Mouse (Mus musculus): Measurements from ENCODE around the gene Nelfb. TPM values are rescaled to one million over a fixed set of nuclear protein-coding genes. Genes with fewer than 3 reads are reported as not detected.

The Nelfb gene
- polyA plus RNA-seq, 1 experiment from 2014 or later = 79.1 TPM

GRCm38 (mm10) chr2:25214444-25214843 lies 3.2 kb upstream of the Nelfb start, which contains the start of gene Stpg3:
Gene Stpg3, minus strand, starts transcription at chr2:25214637.
- Histone ChIP-seq H3K9ac (ENCODE audit: low read length) (no peak within 1 kb of the TSS), H3K9me3 (replicated peaks; ENCODE audit: control insufficient read depth, low read length) (no peaks in the 10 kb centered on the region), H3K27ac (ENCODE audit: low read length) (no peak within 1 kb of the TSS), H3K27me3 (ENCODE audit: control insufficient read depth, insufficient read depth, low read length) (no peaks in the 10 kb centered on the region), H3K4me1 (ENCODE audit: control insufficient read depth, insufficient read depth, low read length) (peaks cover 10% of the 10 kb centered on the region), H3K4me3 (ENCODE audit: low read length) (no peak within 1 kb of the TSS), H3K36me3 (ENCODE audit: control insufficient read depth, insufficient read depth) (no peaks in the 10 kb centered on the region), H3K4me2 (ENCODE audit: low read depth, low read length) (no peak within 1 kb of the TSS)
- WGBS = 72% methylated on average over 3 of the region's 3 CpGs
- ATAC-seq (replicated peaks; ENCODE audit: extremely low read depth, insufficient read depth, low FRiP score) = no peak

GRCm38 (mm10) chr2:25213266-25213865 lies 2.1 kb upstream of the Nelfb start:
- H3K27me3 ChIP-seq (ENCODE audit: control insufficient read depth, insufficient read depth, low read length) = no peaks in the 10 kb centered on the region
- no peaks in the 10 kb centered on the region for H3K36me3 ChIP-seq (ENCODE audit: control insufficient read depth, insufficient read depth)
- peaks cover 10% of the 10 kb centered on the region for H3K4me1 ChIP-seq (ENCODE audit: control insufficient read depth, insufficient read depth, low read length)
- no peak overlapping the region for H3K4me3 ChIP-seq (ENCODE audit: low read length)
- H3K9ac ChIP-seq (ENCODE audit: low read length) = no peak overlapping the region
- no peak overlapping the region for H3K27ac ChIP-seq (ENCODE audit: low read length)
- no peak overlapping the region for H3K4me2 ChIP-seq (ENCODE audit: low read depth, low read length)
- no peaks in the 10 kb centered on the region for H3K9me3 ChIP-seq (replicated peaks; ENCODE audit: control insufficient read depth, low read length)
- no peak for ATAC-seq (replicated peaks; ENCODE audit: extremely low read depth, insufficient read depth, low FRiP score)
- WGBS = 63% methylated on average over 23 of the region's 23 CpGs

DNA sequence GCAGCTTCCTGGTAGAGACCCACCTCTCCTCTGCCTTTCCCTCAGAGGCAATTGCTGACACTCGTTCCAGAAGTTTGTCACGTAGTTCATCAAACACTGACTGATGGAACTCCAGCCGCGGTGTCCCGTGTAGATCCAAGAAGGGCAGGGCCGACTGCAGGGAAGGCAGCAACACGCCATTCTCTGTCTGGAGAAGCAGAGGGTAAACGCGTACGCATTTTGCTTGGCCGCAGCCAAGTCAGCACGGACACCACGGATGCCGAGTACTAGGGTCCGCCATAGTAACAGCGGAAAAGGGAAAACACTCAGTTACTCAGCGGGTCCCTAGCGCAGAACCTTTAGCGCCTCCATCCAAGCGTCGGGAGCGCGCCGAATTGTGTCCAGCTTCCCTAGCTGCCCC lies 603 bp downstream of the Nelfb start:
- H3K27me3 ChIP-seq (ENCODE audit: control insufficient read depth, insufficient read depth, low read length) = no peaks in the 10 kb centered on the region
- no peak for ATAC-seq (replicated peaks; ENCODE audit: extremely low read depth, insufficient read depth, low FRiP score)
- H3K4me3 ChIP-seq (ENCODE audit: low read length) = peak overlapping the region; percentile 94
- 1% methylated on average over 24 of the region's 24 CpGs for WGBS
- peak overlapping the region; percentile 96 for H3K4me2 ChIP-seq (ENCODE audit: low read depth, low read length)
- H3K9ac ChIP-seq (ENCODE audit: low read length) = peak overlapping the region; percentile 94
- H3K4me1 ChIP-seq (ENCODE audit: control insufficient read depth, insufficient read depth, low read length) = peaks cover 10% of the 10 kb centered on the region
- no peaks in the 10 kb centered on the region for H3K9me3 ChIP-seq (replicated peaks; ENCODE audit: control insufficient read depth, low read length)
- H3K36me3 ChIP-seq (ENCODE audit: control insufficient read depth, insufficient read depth) = peaks cover 7% of the 10 kb centered on the region
- peak overlapping the region; percentile 91 for H3K27ac ChIP-seq (ENCODE audit: low read length)

DNA sequence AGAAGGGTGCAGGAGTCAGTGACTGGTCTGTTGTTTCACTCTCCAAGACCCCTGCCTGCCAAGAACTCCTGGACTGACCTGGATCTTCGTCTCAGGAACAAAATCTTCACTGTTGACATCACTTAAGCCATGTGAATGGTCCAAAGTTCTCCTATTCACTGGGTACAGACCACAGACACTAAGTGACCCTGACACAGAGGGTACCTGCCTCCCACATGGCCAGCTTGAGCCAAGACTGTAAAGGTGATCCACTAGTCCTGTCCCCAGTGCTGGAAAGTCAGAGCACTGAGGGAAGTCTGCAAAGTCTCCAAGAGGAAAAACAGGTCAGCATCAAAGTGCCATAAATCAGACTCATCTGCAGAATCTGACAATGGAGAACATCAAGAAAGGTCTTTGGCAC lies 3.7 kb downstream of the Nelfb start:
- WGBS = 82% methylated on average over 1 of the region's 1 CpGs
- Histone ChIP-seq H3K9ac (ENCODE audit: low read length) (no peak overlapping the region), H3K9me3 (replicated peaks; ENCODE audit: control insufficient read depth, low read length) (no peaks in the 10 kb centered on the region), H3K27ac (ENCODE audit: low read length) (no peak overlapping the region), H3K36me3 (ENCODE audit: control insufficient read depth, insufficient read depth) (peaks cover 27% of the 10 kb centered on the region), H3K27me3 (ENCODE audit: control insufficient read depth, insufficient read depth, low read length) (no peaks in the 10 kb centered on the region), H3K4me3 (ENCODE audit: low read length) (no peak overlapping the region), H3K4me2 (ENCODE audit: low read depth, low read length) (no peak overlapping the region), H3K4me1 (ENCODE audit: control insufficient read depth, insufficient read depth, low read length) (peaks cover 10% of the 10 kb centered on the region)
- ATAC-seq (replicated peaks; ENCODE audit: extremely low read depth, insufficient read depth, low FRiP score) = no peak

- Histone ChIP-seq H3K4me1 (ENCODE audit: control insufficient read depth, insufficient read depth, low read length) (no peaks in the 10 kb centered on the region), H3K9ac (ENCODE audit: low read length) (no peak overlapping the region), H3K36me3 (ENCODE audit: control insufficient read depth, insufficient read depth) (peaks cover 52% of the 10 kb centered on the region), H3K27me3 (ENCODE audit: control insufficient read depth, insufficient read depth, low read length) (no peaks in the 10 kb centered on the region), H3K27ac (ENCODE audit: low read length) (no peak overlapping the region), H3K4me3 (ENCODE audit: low read length) (no peak overlapping the region), H3K4me2 (ENCODE audit: low read depth, low read length) (no peak overlapping the region), H3K9me3 (replicated peaks; ENCODE audit: control insufficient read depth, low read length) (no peaks in the 10 kb centered on the region)
- WGBS = 57% methylated on average over 4 of the region's 4 CpGs
- ATAC-seq (replicated peaks; ENCODE audit: extremely low read depth, insufficient read depth, low FRiP score) = no peak
Measured at GRCm38 (mm10) chr2:25203631-25204214, 7.6 kb downstream of the Nelfb start.

GRCm38 (mm10) chr2:25200631-25201030 lies 10.7 kb downstream of the Nelfb start:
- Histone ChIP-seq H3K4me2 (ENCODE audit: low read depth, low read length) (no peak overlapping the region), H3K27ac (ENCODE audit: low read length) (no peak overlapping the region), H3K9ac (ENCODE audit: low read length) (no peak overlapping the region), H3K4me1 (ENCODE audit: control insufficient read depth, insufficient read depth, low read length) (peaks cover 7% of the 10 kb centered on the region; the same call in 1 of the 2 replicates), H3K27me3 (ENCODE audit: control insufficient read depth, insufficient read depth, low read length) (0 out of 2 replicates have a peak, but pooled peaks cover 3% of the 10 kb centered on the region), H3K9me3 (replicated peaks; ENCODE audit: control insufficient read depth, low read length) (no peaks in the 10 kb centered on the region), H3K36me3 (ENCODE audit: control insufficient read depth, insufficient read depth) (peaks cover 44% of the 10 kb centered on the region), H3K4me3 (ENCODE audit: low read length) (no peak overlapping the region)
- 97% methylated on average over 2 of the region's 2 CpGs for WGBS
- no peak for ATAC-seq (replicated peaks; ENCODE audit: extremely low read depth, insufficient read depth, low FRiP score)

GRCm38 (mm10) chr2:25197946-25198345 lies 13.3 kb downstream of the Nelfb start:
- no peak overlapping the region for H3K9ac ChIP-seq (ENCODE audit: low read length)
- no peaks in the 10 kb centered on the region for H3K9me3 ChIP-seq (replicated peaks; ENCODE audit: control insufficient read depth, low read length)
- no peak for ATAC-seq (replicated peaks; ENCODE audit: extremely low read depth, insufficient read depth, low FRiP score)
- peaks cover 28% of the 10 kb centered on the region for H3K4me1 ChIP-seq (ENCODE audit: control insufficient read depth, insufficient read depth, low read length)
- no peak overlapping the region for H3K4me3 ChIP-seq (ENCODE audit: low read length)
- peaks cover 13% of the 10 kb centered on the region for H3K27me3 ChIP-seq (ENCODE audit: control insufficient read depth, insufficient read depth, low read length)
- H3K36me3 ChIP-seq (ENCODE audit: control insufficient read depth, insufficient read depth) = peaks cover 28% of the 10 kb centered on the region
- peak overlapping the region; percentile 90 for H3K27ac ChIP-seq (ENCODE audit: low read length)
- no peak overlapping the region for H3K4me2 ChIP-seq (ENCODE audit: low read depth, low read length)

DNA sequence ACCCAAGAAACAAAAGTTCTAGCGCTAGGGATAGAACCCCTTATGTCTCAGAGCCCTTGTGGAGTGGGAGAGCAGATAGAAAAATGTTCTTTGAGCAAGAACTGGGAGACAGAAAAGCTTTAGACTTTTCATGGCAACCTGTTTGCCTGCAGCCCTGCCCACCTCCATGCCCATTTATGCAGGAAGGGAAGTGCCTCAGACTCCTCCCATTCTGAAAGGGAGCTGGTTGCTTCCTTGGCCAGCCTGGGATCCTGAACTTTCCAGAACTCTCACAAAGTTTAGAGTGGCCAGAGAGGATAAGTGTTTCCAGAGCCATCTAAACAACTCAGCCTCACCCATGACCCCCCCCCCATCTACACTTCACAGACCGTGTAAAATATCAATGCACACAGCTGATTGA lies 14.1 kb downstream of the Nelfb start:
- H3K4me1 ChIP-seq (ENCODE audit: control insufficient read depth, insufficient read depth, low read length) = peaks cover 28% of the 10 kb centered on the region
- peak overlapping the region; percentile 64 for H3K4me2 ChIP-seq (ENCODE audit: low read depth, low read length)
- H3K4me3 ChIP-seq (ENCODE audit: low read length) = peak overlapping the region; percentile 48; the same call in 1 of the 2 replicates
- H3K27me3 ChIP-seq (ENCODE audit: control insufficient read depth, insufficient read depth, low read length) = peaks cover 13% of the 10 kb centered on the region
- no peak for ATAC-seq (replicated peaks; ENCODE audit: extremely low read depth, insufficient read depth, low FRiP score)
- H3K9ac ChIP-seq (ENCODE audit: low read length) = no peak overlapping the region
- peak overlapping the region; percentile 90 for H3K27ac ChIP-seq (ENCODE audit: low read length)
- peaks cover 21% of the 10 kb centered on the region for H3K36me3 ChIP-seq (ENCODE audit: control insufficient read depth, insufficient read depth)
- H3K9me3 ChIP-seq (replicated peaks; ENCODE audit: control insufficient read depth, low read length) = no peaks in the 10 kb centered on the region
- WGBS = 23% methylated on average over 2 of the region's 2 CpGs

DNA sequence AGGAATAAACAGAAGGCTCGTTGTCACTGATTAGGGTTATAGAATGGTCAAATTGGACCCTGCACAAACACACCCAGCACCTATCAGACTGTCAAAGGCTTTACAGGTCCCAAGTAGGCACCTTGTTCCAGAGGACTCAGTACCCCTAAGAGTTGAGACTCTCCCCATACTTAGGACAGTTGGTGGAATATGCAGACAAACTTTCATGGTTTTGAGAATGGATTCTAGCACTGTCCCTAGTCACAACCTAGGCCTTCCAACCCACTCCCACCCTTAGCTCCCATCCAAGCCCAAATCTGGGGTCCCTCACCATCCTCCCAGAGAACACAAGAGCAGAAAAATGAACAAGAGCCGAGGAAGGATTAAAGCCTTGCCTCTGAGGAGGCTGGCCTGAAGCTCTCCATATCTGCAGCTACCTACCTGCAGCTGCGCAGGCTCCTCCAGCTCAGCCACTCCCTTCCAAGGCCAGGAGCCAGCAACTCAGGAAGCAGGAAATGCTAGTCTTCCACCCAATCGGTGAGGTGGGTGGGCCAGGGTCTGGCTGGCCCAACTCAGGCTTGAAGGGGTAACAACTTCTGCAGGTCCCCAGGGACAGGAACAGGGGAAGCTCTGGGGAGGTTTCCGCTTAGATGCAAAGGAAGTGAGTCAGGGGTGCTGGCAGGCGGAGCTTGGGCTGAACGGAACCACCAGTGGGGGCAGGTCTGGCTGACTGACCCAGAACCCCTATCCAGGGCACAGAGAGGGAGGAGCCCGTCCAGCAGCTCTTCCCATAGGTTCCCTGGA lies 14.9 kb downstream of the Nelfb start, which contains the start of gene Tor4a:
Gene Tor4a, minus strand, starts transcription at position 715 of the 783 bp plus-strand sequence.
- peak within 1 kb of the TSS; percentile 67 for H3K9ac ChIP-seq (ENCODE audit: low read length)
- H3K4me2 ChIP-seq (ENCODE audit: low read depth, low read length) = peak within 1 kb of the TSS; percentile 64
- peaks cover 13% of the 10 kb centered on the region for H3K27me3 ChIP-seq (ENCODE audit: control insufficient read depth, insufficient read depth, low read length)
- H3K4me1 ChIP-seq (ENCODE audit: control insufficient read depth, insufficient read depth, low read length) = peaks cover 28% of the 10 kb centered on the region
- H3K9me3 ChIP-seq (replicated peaks; ENCODE audit: control insufficient read depth, low read length) = no peaks in the 10 kb centered on the region
- peak within 1 kb of the TSS; percentile 90 for H3K27ac ChIP-seq (ENCODE audit: low read length)
- peak within 1 kb of the TSS; percentile 48 for H3K4me3 ChIP-seq (ENCODE audit: low read length)
- 13% methylated on average over 8 of the region's 8 CpGs for WGBS
- H3K36me3 ChIP-seq (ENCODE audit: control insufficient read depth, insufficient read depth) = peaks cover 19% of the 10 kb centered on the region
- peak; percentile 64 for ATAC-seq (replicated peaks; ENCODE audit: extremely low read depth, insufficient read depth, low FRiP score)
